Mouse (Mus musculus): ENCODE measurements around the gene Ino80d. TPM values are rescaled to one million over a fixed set of nuclear protein-coding genes. Genes with fewer than 3 reads are reported as not detected.

Ino80d gene
- total and polyA plus RNA-seq, 3 experiments: 4.6 to 86.8 (median 24.5) TPM

DNA sequence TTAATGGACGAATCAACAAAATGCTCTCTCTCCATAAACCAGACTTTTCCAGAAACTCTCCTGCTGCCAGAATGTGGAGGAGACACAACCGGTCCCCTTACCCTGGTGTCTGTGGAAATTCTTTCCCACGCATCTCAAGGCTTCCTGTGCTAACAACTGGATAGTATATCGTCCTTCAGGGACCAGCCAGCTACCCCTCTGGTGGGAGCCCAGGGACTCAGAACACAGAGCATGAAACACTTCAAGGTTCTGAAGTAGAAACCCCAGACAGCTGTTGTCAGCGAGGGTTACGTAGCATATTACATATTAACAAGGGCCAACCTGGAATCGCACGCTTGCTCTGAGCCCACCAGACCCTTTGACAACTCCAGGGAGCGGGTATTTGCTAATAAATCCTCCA is 163.9 kb downstream of the Ino80d start:
- no peak for ATAC-seq (ENCODE audit: extremely low read depth, insufficient number of reproducible peaks, low FRiP score, poor library complexity, severe bottlenecking)
- Histone ChIP-seq H3K4me1 (ENCODE audit: insufficient read depth, low read depth, low read length) (no peaks in the 10 kb centered on the region), H3K36me3 (replicated peaks) (no peaks in the 10 kb centered on the region)

DNA sequence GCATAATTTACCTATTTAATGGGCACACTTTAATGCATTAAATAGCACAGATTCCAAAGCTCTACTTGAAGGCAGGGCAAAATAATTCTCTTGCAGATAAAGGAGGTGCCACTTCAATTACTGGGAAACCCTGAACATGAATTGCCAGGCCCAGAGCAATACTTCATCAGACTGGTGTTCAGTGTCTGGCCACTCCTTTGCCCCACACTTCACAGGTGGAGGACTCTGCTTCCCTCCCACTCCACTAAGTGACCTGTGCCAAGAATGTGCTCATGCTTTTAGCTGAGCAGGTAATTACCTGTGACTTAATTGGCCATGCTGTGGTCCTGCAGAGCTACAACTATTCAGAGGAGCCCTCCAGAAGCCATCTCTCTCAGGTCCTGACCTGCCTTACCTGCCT is 166.7 kb downstream of the Ino80d start:
- H3K27me3 ChIP-seq (ENCODE audit: insufficient read depth, low read length): peaks cover 3% of the 10 kb centered on the region; the same call in 1 of the 2 replicates
- no peak for DNase-seq (ENCODE audit: low spot score)
- H3K4me1 ChIP-seq (ENCODE audit: insufficient read depth, low read depth, low read length): no peaks in the 10 kb centered on the region

More for the DNA sequence above, 163.9 kb downstream of the Ino80d start:
- Histone ChIP-seq H3K4me3 (ENCODE audit: low read depth, low read length) (no peak overlapping the region), H3K9me3 (replicated peaks) (no peaks in the 10 kb centered on the region), H3K27me3 (ENCODE audit: insufficient read depth, low read length) (peaks cover 3% of the 10 kb centered on the region; the same call in 1 of the 2 replicates)
- TF ChIP-seq GATA1 (IDR thresholded peaks at IDR 0.05; ENCODE audit: borderline replicate concordance, low read length) (no peak), GATA2 (IDR thresholded peaks at IDR 0.05; ENCODE audit: borderline replicate concordance, low read depth, low read length) (no peak), CTCF (IDR thresholded peaks at IDR 0.05; ENCODE audit: low read depth, low read length) (no peak), TAL1 (conservative IDR thresholded peaks at IDR 0.05; ENCODE audit: low read depth, low read length) (no peak), POLR2AphosphoS5 (IDR thresholded peaks at IDR 0.05; ENCODE audit: insufficient replicate concordance, low read depth, low read length) (no peak)
- no peak for DNase-seq (ENCODE audit: low spot score)

DNA sequence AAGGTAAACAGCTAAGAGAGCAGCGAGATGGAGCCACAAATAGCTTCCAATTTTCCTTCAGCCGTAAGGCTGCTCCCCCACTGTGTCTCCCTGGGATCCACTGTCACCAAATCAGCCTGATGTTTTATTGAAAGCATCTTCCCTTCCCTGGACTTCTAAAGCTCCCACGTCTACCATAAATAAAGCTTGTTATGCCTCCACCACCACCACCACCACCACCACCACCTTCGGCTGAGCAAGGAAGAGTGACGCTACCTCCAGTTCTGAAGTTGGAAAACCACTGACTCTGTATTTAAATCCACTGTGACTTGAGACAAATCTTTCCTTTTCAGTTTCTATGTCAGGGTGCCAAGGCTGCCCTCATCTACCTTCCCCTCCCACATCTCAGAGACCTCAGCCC is 167.5 kb downstream of the Ino80d start:
- H3K4me1 ChIP-seq (ENCODE audit: insufficient read depth, low read depth, low read length): no peaks in the 10 kb centered on the region
- DNase-seq (ENCODE audit: low spot score): no peak
- no peak overlapping the region for H3K4me3 ChIP-seq (ENCODE audit: low read depth, low read length)
- H3K27me3 ChIP-seq (ENCODE audit: insufficient read depth, low read length): peaks cover 3% of the 10 kb centered on the region; the same call in 1 of the 2 replicates
- no peaks in the 10 kb centered on the region for H3K9me3 ChIP-seq (replicated peaks)
- H3K36me3 ChIP-seq (replicated peaks): no peaks in the 10 kb centered on the region
- no peak for ATAC-seq (ENCODE audit: extremely low read depth, insufficient number of reproducible peaks, low FRiP score, poor library complexity, severe bottlenecking)
- TF ChIP-seq TAL1 (conservative IDR thresholded peaks at IDR 0.05; ENCODE audit: low read depth, low read length) (no peak), POLR2AphosphoS5 (IDR thresholded peaks at IDR 0.05; ENCODE audit: insufficient replicate concordance, low read depth, low read length) (no peak), CTCF (IDR thresholded peaks at IDR 0.05; ENCODE audit: low read depth, low read length) (no peak), GATA2 (IDR thresholded peaks at IDR 0.05; ENCODE audit: borderline replicate concordance, low read depth, low read length) (no peak), GATA1 (IDR thresholded peaks at IDR 0.05; ENCODE audit: borderline replicate concordance, low read length) (no peak)

More for the DNA sequence above, 166.7 kb downstream of the Ino80d start:
- H3K36me3 ChIP-seq (replicated peaks): no peaks in the 10 kb centered on the region
- ATAC-seq (ENCODE audit: extremely low read depth, insufficient number of reproducible peaks, low FRiP score, poor library complexity, severe bottlenecking): no peak
- no peak overlapping the region for H3K4me3 ChIP-seq (ENCODE audit: low read depth, low read length)
- no peak for TF ChIP-seq POLR2AphosphoS5 (IDR thresholded peaks at IDR 0.05; ENCODE audit: insufficient replicate concordance, low read depth, low read length)
- no peak for TF ChIP-seq TAL1 (conservative IDR thresholded peaks at IDR 0.05; ENCODE audit: low read depth, low read length)
- TF ChIP-seq GATA2 (IDR thresholded peaks at IDR 0.05; ENCODE audit: borderline replicate concordance, low read depth, low read length): no peak
- no peak for TF ChIP-seq GATA1 (IDR thresholded peaks at IDR 0.05; ENCODE audit: borderline replicate concordance, low read length)
- no peak for TF ChIP-seq CTCF (IDR thresholded peaks at IDR 0.05; ENCODE audit: low read depth, low read length)
- no peaks in the 10 kb centered on the region for H3K9me3 ChIP-seq (replicated peaks)

DNA sequence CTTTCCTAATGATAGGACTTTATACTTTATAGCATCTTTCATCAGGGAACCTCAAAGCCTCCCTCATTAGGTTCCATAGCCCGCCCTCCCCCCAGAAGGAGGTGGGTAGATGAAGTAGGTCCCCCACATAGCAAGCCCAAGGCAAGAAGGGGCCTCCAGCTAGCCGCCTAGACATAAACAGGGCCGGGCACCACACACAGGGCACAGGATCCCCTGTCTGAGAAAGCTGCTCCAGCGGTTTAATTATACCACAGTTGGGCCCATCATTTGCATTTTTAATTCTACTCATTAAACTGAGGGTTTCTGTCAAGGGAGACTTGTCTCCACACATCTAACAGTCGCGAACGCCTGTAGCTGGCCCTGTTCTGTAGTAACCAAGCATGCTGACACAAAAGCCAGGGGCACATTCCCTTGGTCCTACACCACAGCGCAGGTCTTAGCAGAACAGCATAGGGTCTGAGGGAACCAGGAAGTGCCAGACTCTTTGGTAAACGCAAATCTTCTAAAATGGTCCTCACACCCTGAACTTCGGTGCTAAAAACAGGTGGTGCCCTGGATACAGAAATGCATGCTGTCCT is 179.6 kb downstream of the Ino80d start:
- H3K36me3 ChIP-seq (replicated peaks): no peaks in the 10 kb centered on the region
- 0 out of 2 replicates have a peak, but pooled peaks cover 6% of the 10 kb centered on the region for H3K27me3 ChIP-seq (ENCODE audit: insufficient read depth, low read length)
- ATAC-seq (ENCODE audit: extremely low read depth, insufficient number of reproducible peaks, low FRiP score, poor library complexity, severe bottlenecking) (no peak), DNase-seq (ENCODE audit: low spot score) (no peak)
- H3K4me3 ChIP-seq (ENCODE audit: low read depth, low read length): no peak overlapping the region
- H3K9me3 ChIP-seq (replicated peaks): no peaks in the 10 kb centered on the region
- TF ChIP-seq POLR2AphosphoS5 (IDR thresholded peaks at IDR 0.05; ENCODE audit: insufficient replicate concordance, low read depth, low read length) (no peak), GATA2 (IDR thresholded peaks at IDR 0.05; ENCODE audit: borderline replicate concordance, low read depth, low read length) (no peak), GATA1 (IDR thresholded peaks at IDR 0.05; ENCODE audit: borderline replicate concordance, low read length) (no peak), CTCF (IDR thresholded peaks at IDR 0.05; ENCODE audit: low read depth, low read length) (no peak), TAL1 (conservative IDR thresholded peaks at IDR 0.05; ENCODE audit: low read depth, low read length) (no peak)
- H3K4me1 ChIP-seq (ENCODE audit: insufficient read depth, low read depth, low read length): no peaks in the 10 kb centered on the region

DNA sequence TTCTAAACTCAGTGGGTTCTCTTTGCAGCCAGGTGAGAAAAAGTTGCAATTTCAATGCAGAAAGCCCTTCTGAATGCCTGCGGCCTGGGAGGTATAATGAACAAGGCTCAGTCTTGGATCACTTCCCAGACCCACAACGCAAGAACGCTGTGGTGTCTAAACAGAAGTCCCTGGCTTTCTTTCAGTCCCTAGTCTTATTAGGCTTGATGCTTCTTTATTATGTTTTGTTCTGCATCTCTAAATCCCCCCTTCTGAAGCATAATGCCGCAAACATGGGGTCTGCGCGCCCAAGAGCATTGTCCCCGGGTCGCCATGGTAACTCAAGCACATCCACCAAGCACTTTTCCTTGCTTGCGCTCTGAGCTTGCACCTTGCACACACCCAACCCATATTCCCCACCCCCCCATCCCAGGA is 180.4 kb downstream of the Ino80d start:
- TF ChIP-seq GATA1 (IDR thresholded peaks at IDR 0.05; ENCODE audit: borderline replicate concordance, low read length): no peak
- no peak for TF ChIP-seq TAL1 (conservative IDR thresholded peaks at IDR 0.05; ENCODE audit: low read depth, low read length)
- no peak for TF ChIP-seq GATA2 (IDR thresholded peaks at IDR 0.05; ENCODE audit: borderline replicate concordance, low read depth, low read length)
- TF ChIP-seq CTCF (IDR thresholded peaks at IDR 0.05; ENCODE audit: low read depth, low read length): no peak
- Histone ChIP-seq H3K4me3 (ENCODE audit: low read depth, low read length) (no peak overlapping the region), H3K27me3 (ENCODE audit: insufficient read depth, low read length) (0 out of 2 replicates have a peak, but pooled peaks cover 6% of the 10 kb centered on the region), H3K4me1 (ENCODE audit: insufficient read depth, low read depth, low read length) (no peaks in the 10 kb centered on the region), H3K36me3 (replicated peaks) (no peaks in the 10 kb centered on the region), H3K9me3 (replicated peaks) (no peaks in the 10 kb centered on the region)
- DNase-seq (ENCODE audit: low spot score): no peak
- ATAC-seq (ENCODE audit: extremely low read depth, insufficient number of reproducible peaks, low FRiP score, poor library complexity, severe bottlenecking): no peak

DNA sequence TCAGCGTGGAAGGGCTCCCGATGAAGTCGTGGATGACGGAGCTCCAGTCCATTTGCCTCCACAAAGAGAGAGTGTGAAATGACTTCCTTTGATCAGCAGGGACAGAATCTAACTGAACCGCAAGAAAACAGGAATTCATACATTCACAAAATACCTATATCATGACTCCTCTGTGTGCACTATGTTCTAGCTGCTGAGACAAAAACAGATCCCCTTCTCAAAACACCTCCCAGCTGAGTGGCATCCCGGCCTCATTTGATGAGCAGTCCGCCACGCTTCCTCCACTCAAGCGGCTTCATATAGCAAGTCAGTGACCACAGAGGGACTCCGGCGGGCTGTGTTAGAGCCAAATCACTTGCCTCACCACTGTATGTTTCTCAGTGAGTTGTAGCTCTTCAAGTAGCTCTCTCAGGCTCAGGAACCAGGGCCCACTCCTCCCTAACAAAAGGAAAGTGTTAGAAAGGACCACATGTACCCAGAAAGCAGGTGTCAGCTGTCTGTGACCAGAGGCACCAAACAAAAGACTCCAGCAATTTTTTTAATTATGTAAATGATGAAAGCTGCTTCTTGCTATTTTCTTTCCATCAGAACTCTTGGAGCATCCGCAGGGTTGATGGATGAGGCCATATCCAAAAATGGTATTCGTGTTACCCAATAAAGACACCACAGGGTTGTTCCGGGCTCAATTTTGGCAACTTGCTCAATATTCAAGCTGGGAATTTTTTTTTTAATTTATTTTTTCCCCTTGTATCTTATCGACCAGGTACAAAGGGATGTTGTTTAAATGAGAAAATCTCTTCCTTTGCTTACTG is 181.0 kb downstream of the Ino80d start:
- no peak for TF ChIP-seq GATA2 (IDR thresholded peaks at IDR 0.05; ENCODE audit: borderline replicate concordance, low read depth, low read length)
- no peak for TF ChIP-seq CTCF (IDR thresholded peaks at IDR 0.05; ENCODE audit: low read depth, low read length)
- TF ChIP-seq GATA1 (IDR thresholded peaks at IDR 0.05; ENCODE audit: borderline replicate concordance, low read length): no peak
- TF ChIP-seq POLR2AphosphoS5 (IDR thresholded peaks at IDR 0.05; ENCODE audit: insufficient replicate concordance, low read depth, low read length): no peak
- no peak for TF ChIP-seq TAL1 (conservative IDR thresholded peaks at IDR 0.05; ENCODE audit: low read depth, low read length)

More for the DNA sequence above, 181.0 kb downstream of the Ino80d start:
- H3K36me3 ChIP-seq (replicated peaks): no peaks in the 10 kb centered on the region
- H3K4me3 ChIP-seq (ENCODE audit: low read depth, low read length): no peak overlapping the region
- 0 out of 2 replicates have a peak, but pooled peaks cover 6% of the 10 kb centered on the region for H3K27me3 ChIP-seq (ENCODE audit: insufficient read depth, low read length)
- H3K9me3 ChIP-seq (replicated peaks): no peaks in the 10 kb centered on the region
- ATAC-seq (ENCODE audit: extremely low read depth, insufficient number of reproducible peaks, low FRiP score, poor library complexity, severe bottlenecking): no peak
- no peaks in the 10 kb centered on the region for H3K4me1 ChIP-seq (ENCODE audit: insufficient read depth, low read depth, low read length)
- DNase-seq (ENCODE audit: low spot score): no peak
